Mouse (Mus musculus) midbrain, embryonic 11.5 days (tissue): ENCODE measurements at regions not wholly inside any gene's neighbourhood (a gene's known extent, or its start where the extent isn't known, plus 50 kb on each side); places are given as distances from the start of the nearest gene placed in this dataset.
A peak's percentile ranks its signal among the peaks of the same experiment; 100 is the strongest.

Source experiments
- ATAC-seq: fragments of 200-750 bp; cut with Nextera tagmentation; 2 replicates; pipeline ENCODE4 v1.8.0; 2017; ENCODE audit warnings: moderate TSS enrichment, moderate library complexity; ENCODE audit not compliant: low FRiP score
- DNase-seq: peaks from one replicate; pipeline ENCODE4 v3.0.0; 2015; ENCODE audit warnings: low spot score; ENCODE audit errors: missing footprints
- H3K27ac ChIP-seq: fragments of 300-500 bp; sonication (generic); 2 replicates; pipeline ENCODE4 v1.5.1; 2014; ENCODE audit warnings: low read depth, low read length
- H3K27me3 ChIP-seq: fragments of 300-500 bp; sonication (generic); 2 replicates; pipeline ENCODE4 v1.6.1; 2014; ENCODE audit warnings: mild to moderate bottlenecking, low read length, moderate library complexity, mixed read lengths; ENCODE audit not compliant: control insufficient read depth, insufficient read depth
- H3K36me3 ChIP-seq: fragments of 300-500 bp; sonication (generic); 2 replicates; pipeline ENCODE4 v1.6.1; 2014; ENCODE audit warnings: mild to moderate bottlenecking, low read length, moderate library complexity, mixed read lengths; ENCODE audit not compliant: control insufficient read depth, insufficient read depth
- H3K4me1 ChIP-seq: fragments of 300-500 bp; sonication (generic); 2 replicates; pipeline ENCODE4 v1.6.1; 2014; ENCODE audit warnings: low read length; ENCODE audit not compliant: control insufficient read depth, insufficient read depth
- H3K4me2 ChIP-seq: fragments of 300-500 bp; sonication (generic); 2 replicates; pipeline ENCODE4 v1.6.1; 2014; ENCODE audit warnings: mild to moderate bottlenecking, moderate library complexity
- H3K4me3 ChIP-seq: fragments of 300-500 bp; sonication (generic); 2 replicates; pipeline ENCODE4 v1.5.1; 2014; ENCODE audit warnings: low read depth, low read length
- H3K9ac ChIP-seq: fragments of 300-500 bp; sonication (generic); 2 replicates; pipeline ENCODE4 v1.6.1; 2014; ENCODE audit warnings: low read length
- H3K9me3 ChIP-seq: fragments of 300-500 bp; sonication (generic); 2 replicates; pipeline ENCODE4 v1.6.1; 2016; ENCODE audit warnings: low read length; ENCODE audit not compliant: control insufficient read depth
- WGBS: fragments of 180-500 bp; shearing (Covaris S2); extraction: QIAGEN DNeasy Blood & Tissue Kit; methylation state at CpG from one replicate; pipeline ENCODE4 v1.1.7; 2014; 5-methylcytosine and 5-hydroxymethylcytosine counted together

DNA sequence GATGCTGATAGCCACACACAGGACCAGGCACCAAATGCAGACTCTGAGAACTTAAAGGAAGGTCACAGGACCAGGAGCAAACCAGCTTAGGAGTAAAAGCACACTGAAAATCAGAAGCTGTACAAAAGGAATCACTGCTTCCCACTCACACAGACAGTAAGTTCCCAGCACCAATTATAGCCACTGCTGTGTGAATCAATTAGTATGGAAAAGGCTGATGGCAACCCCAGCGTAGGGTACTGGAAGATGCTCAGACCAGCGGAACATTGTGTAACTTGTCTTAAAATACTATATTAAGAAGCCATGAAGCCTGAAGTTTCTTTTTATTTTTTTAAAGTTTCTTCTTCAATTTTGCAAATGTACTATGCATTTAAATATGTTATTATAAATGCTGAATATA is 115.8 kb downstream of the Lnpk start:
- Histone ChIP-seq H3K9ac (no peak overlapping the region), H3K4me2 (no peak overlapping the region), H3K27me3 (no peaks in the 10 kb centered on the region), H3K4me1 (no peaks in the 10 kb centered on the region), H3K4me3 (no peak overlapping the region), H3K36me3 (no peaks in the 10 kb centered on the region), H3K9me3 (no peaks in the 10 kb centered on the region), H3K27ac (no peak overlapping the region)
- WGBS: 95% methylated on average over 2 of the region's 2 CpGs
- ATAC-seq (no peak), DNase-seq (no peak)

DNA sequence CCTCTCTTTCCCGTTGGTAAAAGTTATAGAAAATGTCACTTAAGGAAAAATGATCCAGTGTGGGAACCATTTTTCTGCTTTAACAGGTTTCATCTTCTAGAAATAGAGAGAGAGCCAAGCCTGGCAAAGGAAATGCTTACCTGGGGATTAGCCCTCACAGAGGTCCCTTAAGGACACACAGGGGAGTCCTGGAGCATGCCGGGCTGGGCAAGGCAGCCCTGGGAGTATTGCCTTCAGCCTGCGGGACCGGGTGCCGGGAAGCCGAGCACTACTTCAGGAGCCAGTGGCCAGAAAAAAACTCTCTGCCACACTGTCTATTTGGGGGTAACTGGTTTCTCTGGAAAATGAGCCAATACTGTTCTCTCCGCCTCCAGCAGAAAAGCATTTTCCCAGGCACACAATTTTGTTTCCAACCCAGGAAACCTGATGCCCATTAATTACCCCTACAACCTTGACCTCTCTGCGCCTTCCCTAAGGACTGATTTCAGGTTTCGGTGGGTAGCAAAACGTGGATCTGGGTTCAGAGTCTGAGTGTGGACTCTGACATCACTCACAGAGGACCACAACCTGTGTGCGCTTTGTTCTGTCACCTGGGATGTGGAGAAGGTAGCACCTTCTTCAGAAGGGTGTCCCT is 117.9 kb downstream of the Lnpk start:
- Histone ChIP-seq H3K27me3 (no peaks in the 10 kb centered on the region), H3K27ac (no peak overlapping the region), H3K36me3 (no peaks in the 10 kb centered on the region), H3K4me3 (no peak overlapping the region), H3K9me3 (no peaks in the 10 kb centered on the region), H3K4me1 (no peaks in the 10 kb centered on the region), H3K9ac (no peak overlapping the region), H3K4me2 (no peak overlapping the region)
- DNase-seq (peak; percentile 54), ATAC-seq (no peak)
- WGBS: 69% methylated on average over 11 of the region's 11 CpGs

DNA sequence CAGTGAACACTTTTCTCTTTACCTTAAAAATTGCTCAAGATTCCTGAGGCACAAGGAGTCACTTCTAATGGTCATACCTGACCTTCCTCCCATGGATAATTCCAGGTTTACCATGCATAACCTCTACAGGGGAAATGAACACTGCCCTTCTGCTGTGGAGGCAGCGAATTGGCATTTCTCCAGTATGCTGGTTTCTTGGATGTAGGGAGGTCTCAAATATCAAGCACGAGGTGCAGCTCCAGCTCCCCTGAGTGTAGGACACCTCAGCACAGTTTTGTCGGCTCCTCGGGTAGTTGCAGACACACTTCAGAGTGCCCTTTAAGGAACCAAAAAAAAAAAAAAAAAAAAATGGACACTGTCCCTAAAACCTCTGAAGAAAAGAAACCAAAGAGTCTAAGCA is 124.8 kb downstream of the Lnpk start:
- WGBS: 79% methylated on average over 4 of the region's 4 CpGs
- Histone ChIP-seq H3K4me2 (no peak overlapping the region), H3K27me3 (no peaks in the 10 kb centered on the region), H3K36me3 (no peaks in the 10 kb centered on the region), H3K4me1 (peaks cover 10% of the 10 kb centered on the region; the same call in 1 of the 2 replicates), H3K9me3 (no peaks in the 10 kb centered on the region), H3K9ac (no peak overlapping the region), H3K27ac (no peak overlapping the region), H3K4me3 (no peak overlapping the region)
- no peak for ATAC-seq
- no peak for DNase-seq

DNA sequence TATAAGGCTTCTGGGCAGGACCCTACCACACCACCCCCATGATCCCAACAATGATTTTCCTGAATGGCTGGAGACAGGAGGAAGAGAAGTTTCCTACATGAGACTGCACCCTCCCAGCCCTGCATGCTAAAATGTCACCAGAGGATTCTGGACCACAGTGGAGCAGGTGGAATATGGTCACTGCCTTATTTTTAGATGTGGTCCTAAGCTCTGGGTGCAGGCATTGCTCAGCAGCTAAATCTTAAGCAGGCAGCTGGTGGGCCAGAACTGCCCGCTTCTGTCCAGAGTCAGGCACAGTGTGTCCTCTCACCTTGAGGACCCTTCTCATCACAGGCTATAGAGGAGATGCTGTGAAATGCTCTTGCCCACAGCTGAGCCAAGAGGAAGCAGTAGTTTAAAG is 126.6 kb downstream of the Lnpk start:
- peaks cover 10% of the 10 kb centered on the region; the same call in 1 of the 2 replicates for H3K4me1 ChIP-seq
- peak; percentile 39 for DNase-seq
- H3K9ac ChIP-seq: no peak overlapping the region
- WGBS: 88% methylated on average over 1 of the region's 1 CpGs
- no peaks in the 10 kb centered on the region for H3K27me3 ChIP-seq
- no peak for ATAC-seq
- no peak overlapping the region for H3K4me2 ChIP-seq
- no peak overlapping the region for H3K4me3 ChIP-seq
- H3K36me3 ChIP-seq: no peaks in the 10 kb centered on the region
- H3K9me3 ChIP-seq: no peaks in the 10 kb centered on the region
- no peak overlapping the region for H3K27ac ChIP-seq

DNA sequence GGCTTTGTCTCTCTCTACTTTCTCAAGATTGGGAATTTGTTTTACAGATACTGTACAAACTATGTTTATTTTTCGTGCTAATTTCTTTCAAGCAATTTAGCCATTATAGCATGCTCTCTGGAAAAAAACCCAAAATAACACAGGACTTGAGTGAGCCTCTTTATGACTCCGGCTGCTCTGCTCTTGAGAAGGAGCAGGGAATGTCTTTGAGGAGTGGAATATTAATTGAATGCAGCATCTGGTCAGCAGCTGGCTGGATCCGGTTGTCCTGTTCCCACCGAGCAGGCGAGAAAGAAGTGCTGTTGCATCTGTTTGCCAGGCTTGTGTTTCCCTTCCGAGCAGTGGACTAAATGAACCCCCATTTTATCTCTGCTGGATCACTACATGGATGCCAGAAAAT is 127.7 kb downstream of the Lnpk start:
- 33% methylated on average over 6 of the region's 6 CpGs for WGBS
- no peak overlapping the region for H3K9ac ChIP-seq
- no peak overlapping the region for H3K27ac ChIP-seq
- H3K4me3 ChIP-seq: no peak overlapping the region
- peaks cover 10% of the 10 kb centered on the region; the same call in 1 of the 2 replicates for H3K4me1 ChIP-seq
- ATAC-seq: no peak
- H3K4me2 ChIP-seq: no peak overlapping the region
- no peaks in the 10 kb centered on the region for H3K27me3 ChIP-seq
- peak; percentile 82 for DNase-seq
- no peaks in the 10 kb centered on the region for H3K9me3 ChIP-seq
- H3K36me3 ChIP-seq: no peaks in the 10 kb centered on the region

DNA sequence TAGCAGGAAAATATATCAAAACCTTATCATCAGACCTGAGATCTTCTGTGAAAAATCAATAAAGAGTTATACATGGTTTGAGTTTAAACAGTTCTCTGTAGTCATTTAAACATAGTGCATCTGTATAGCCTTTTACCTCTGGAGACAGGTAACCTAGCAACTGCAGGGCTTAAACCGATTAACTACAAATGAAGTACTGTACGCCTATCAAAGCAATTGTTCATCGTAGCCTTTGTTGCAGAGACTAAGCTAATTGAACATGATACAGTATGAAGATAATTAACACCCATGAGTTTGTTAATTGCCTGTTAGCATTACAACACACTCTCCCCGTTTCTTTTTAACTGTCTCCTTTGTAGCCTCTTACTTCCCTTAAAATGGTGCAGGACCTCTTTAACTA is 128.2 kb downstream of the Lnpk start:
- ATAC-seq (peak; percentile 42; the same call in 1 of the 2 replicates), DNase-seq (peak; percentile 88)
- Histone ChIP-seq H3K4me1 (peaks cover 10% of the 10 kb centered on the region; the same call in 1 of the 2 replicates), H3K27ac (no peak overlapping the region), H3K9me3 (no peaks in the 10 kb centered on the region), H3K27me3 (no peaks in the 10 kb centered on the region), H3K4me3 (no peak overlapping the region), H3K4me2 (no peak overlapping the region), H3K9ac (no peak overlapping the region), H3K36me3 (no peaks in the 10 kb centered on the region)
- WGBS: 48% methylated on average over 4 of the region's 4 CpGs

DNA sequence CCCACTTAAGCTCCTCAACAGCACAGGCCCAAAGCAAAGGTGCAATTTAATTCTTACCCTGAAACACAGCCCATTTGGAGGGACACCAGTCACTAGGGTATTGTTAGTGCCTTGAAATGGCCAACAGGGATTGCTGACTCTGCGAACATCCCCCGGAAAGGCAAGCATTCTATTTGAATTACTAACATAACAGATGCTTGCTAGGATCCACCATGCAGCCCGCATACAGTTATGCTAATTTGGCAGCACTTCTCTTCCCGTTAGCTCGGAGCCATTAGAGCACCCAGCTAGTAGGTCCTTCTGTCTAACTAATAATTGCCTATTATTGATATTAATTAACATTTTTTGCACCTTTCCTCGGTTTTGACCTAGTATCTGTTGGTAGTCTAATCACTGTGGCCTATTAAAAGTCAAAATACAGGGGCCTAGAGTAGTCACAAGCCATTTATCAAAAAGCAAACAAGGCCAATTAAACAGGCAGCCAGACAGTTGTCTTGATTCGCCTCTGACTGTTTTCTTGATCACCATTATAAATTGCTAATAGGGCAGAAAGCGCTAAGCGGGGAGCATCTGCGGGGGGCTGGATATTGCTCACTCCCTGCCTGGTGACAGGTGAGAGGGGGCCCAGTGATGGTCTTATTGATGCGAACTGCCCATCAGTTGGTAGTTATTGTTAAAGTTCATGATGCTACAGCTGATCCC is 129.0 kb downstream of the Lnpk start:
- DNase-seq (peak; percentile 73), ATAC-seq (peak; percentile 70)
- WGBS: 62% methylated on average over 11 of the region's 11 CpGs
- H3K27ac ChIP-seq: peak overlapping the region; percentile 26; the same call in 1 of the 2 replicates
- H3K4me2 ChIP-seq: no peak overlapping the region
- no peaks in the 10 kb centered on the region for H3K36me3 ChIP-seq
- no peaks in the 10 kb centered on the region for H3K9me3 ChIP-seq
- no peak overlapping the region for H3K9ac ChIP-seq
- no peak overlapping the region for H3K4me3 ChIP-seq
- H3K4me1 ChIP-seq: peaks cover 10% of the 10 kb centered on the region; the same call in 1 of the 2 replicates
- H3K27me3 ChIP-seq: no peaks in the 10 kb centered on the region

DNA sequence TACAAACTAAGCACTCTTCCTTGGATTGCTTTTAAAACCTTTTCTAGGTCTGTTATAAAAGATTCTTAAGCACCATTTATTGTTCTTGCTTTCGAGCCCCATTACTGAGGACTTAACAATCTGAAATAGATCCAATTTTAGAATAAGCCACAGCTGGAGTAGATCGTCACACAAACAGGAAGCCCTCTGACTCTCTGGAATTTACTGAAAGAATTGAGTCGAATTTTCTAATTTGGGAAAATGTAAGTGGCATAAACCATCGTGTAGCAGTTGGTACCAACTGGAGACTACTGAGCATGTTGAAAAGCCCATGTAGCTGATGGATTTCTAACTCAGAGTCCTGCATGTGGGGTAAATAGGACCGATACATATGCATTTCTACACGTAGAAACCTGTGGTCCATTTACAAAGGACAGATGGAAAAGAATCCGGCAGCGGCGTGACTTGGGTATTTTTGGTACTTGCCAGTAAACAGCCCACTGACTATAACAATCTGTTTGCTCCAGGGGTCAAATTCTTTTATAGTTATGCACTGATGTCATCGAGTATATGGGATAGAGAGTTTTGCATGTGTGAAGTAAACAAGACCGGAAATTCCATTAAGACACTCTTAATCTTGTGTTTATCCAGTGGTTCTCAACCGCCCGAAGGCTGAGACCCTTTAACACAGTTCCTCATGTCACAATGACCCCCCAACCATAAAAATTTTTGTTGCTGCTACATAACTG is 143.9 kb downstream of the Lnpk start:
- ATAC-seq (no peak), DNase-seq (no peak)
- H3K4me3 ChIP-seq: no peak overlapping the region
- H3K27ac ChIP-seq: no peak overlapping the region
- H3K27me3 ChIP-seq: no peaks in the 10 kb centered on the region
- peaks cover 4% of the 10 kb centered on the region; the same call in 1 of the 2 replicates for H3K9me3 ChIP-seq
- H3K4me1 ChIP-seq: no peaks in the 10 kb centered on the region
- 91% methylated on average over 13 of the region's 13 CpGs for WGBS
- H3K9ac ChIP-seq: no peak overlapping the region
- H3K36me3 ChIP-seq: no peaks in the 10 kb centered on the region
- H3K4me2 ChIP-seq: no peak overlapping the region

DNA sequence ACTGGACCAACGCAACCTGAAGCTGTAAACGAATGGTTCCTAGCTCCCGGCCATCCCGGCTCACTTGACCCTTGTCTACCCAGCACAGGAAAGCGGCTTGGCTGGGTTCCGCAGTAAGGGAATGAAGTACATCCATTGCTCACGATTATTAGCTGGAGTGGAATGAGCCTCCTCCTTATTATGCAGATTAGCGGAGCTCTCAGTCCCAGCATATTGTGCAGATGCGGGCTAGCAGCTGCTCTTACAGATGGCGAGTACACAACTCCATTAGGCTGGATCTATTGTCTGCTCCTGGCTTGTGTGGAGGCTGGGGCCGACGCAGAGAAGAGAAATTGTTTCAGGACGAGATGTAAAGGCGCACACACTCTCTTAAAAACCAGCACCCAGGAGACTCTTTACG is 152.5 kb downstream of the Lnpk start:
- DNase-seq (peak; percentile 94), ATAC-seq (peak; percentile 98)
- Histone ChIP-seq H3K9me3 (no peaks in the 10 kb centered on the region), H3K9ac (peak overlapping the region; percentile 24; the same call in 1 of the 2 replicates), H3K4me1 (no peaks in the 10 kb centered on the region; the same call in 1 of the 2 replicates), H3K27me3 (no peaks in the 10 kb centered on the region), H3K36me3 (no peaks in the 10 kb centered on the region), H3K4me2 (peak overlapping the region; percentile 28), H3K4me3 (no peak overlapping the region), H3K27ac (peak overlapping the region; percentile 80)
- WGBS: 30% methylated on average over 15 of the region's 15 CpGs
